Mouse (Mus musculus) liver, postnatal 0 days (tissue): ENCODE data around the gene F930015N05Rik. TPM values are rescaled to one million over a fixed set of nuclear protein-coding genes. Genes with fewer than 3 reads are reported as not detected.
A peak's percentile ranks its signal among the peaks of the same experiment; 100 is the strongest.

Experiments
- ATAC-seq: fragments of 200-750 bp; cut with Nextera tagmentation; 2 replicates; pipeline ENCODE4 v1.8.0; 2017; ENCODE audit warnings: mild to moderate bottlenecking, moderate library complexity
- DNase-seq: peaks from one replicate; pipeline ENCODE4 v3.0.0-alpha.2; 2016
- H3K27ac ChIP-seq: fragments of 300-500 bp; sonication (generic); 2 replicates; pipeline ENCODE4 v1.5.1; 2014; ENCODE audit warnings: antibody characterized with exemption, moderate library complexity, mild to moderate bottlenecking, low read depth
- H3K27me3 ChIP-seq: fragments of 300-500 bp; sonication (generic); 2 replicates; pipeline ENCODE4 v1.6.1; 2014; ENCODE audit warnings: low read length, control low read depth, mixed read lengths; ENCODE audit not compliant: insufficient read depth
- H3K36me3 ChIP-seq: fragments of 300-500 bp; sonication (generic); replicated peaks from 2 replicates; pipeline ENCODE4 v1.6.1; 2014; ENCODE audit warnings: mild to moderate bottlenecking, control low read depth, low read length, moderate library complexity, mixed read lengths; ENCODE audit not compliant: insufficient read depth
- H3K4me1 ChIP-seq: fragments of 300-500 bp; sonication (generic); 2 replicates; pipeline ENCODE4 v1.6.1; 2014; ENCODE audit warnings: antibody characterized with exemption, mild to moderate bottlenecking, control low read depth; ENCODE audit not compliant: insufficient read depth
- H3K4me2 ChIP-seq: fragments of 300-500 bp; sonication (generic); 2 replicates; pipeline ENCODE4 v1.6.1; 2014; ENCODE audit warnings: low read depth, mild to moderate bottlenecking, low read length, moderate library complexity, mixed read lengths
- H3K4me3 ChIP-seq: fragments of 300-500 bp; sonication (generic); 2 replicates; pipeline ENCODE4 v1.5.1; 2014; ENCODE audit warnings: low read depth, low read length
- H3K9ac ChIP-seq: fragments of 300-500 bp; sonication (generic); replicated peaks from 2 replicates; pipeline ENCODE4 v1.6.1; 2014; ENCODE audit warnings: mild to moderate bottlenecking, moderate library complexity
- H3K9me3 ChIP-seq: fragments of 300-500 bp; sonication (generic); 2 replicates; pipeline ENCODE4 v1.6.1; 2016; ENCODE audit warnings: mild to moderate bottlenecking, control low read depth, low read length, mixed read lengths
- CTCF ChIP-seq: sonication (generic); IDR thresholded peaks from 2 replicates; pipeline ENCODE4 v1.5.1; 2016; ENCODE audit warnings: antibody characterized with exemption, low read depth
- EP300 ChIP-seq: IDR thresholded peaks from 2 replicates; pipeline ENCODE4 v1.6.1; 2016; ENCODE audit warnings: antibody characterized with exemption, low read depth, mild to moderate bottlenecking
- WGBS: fragments of 180-500 bp; shearing (Covaris S2); extraction: QIAGEN DNeasy Blood & Tissue Kit; methylation state at CpG from one replicate; pipeline ENCODE4 v1.1.7; 2014; ENCODE audit not compliant: insufficient replicate concordance; 5-methylcytosine and 5-hydroxymethylcytosine counted together
- polyA plus RNA-seq: library from polyadenylated mRNA; unstranded; fragments of >200 nt; fragmentation: Nextera tagmentation; extraction: Ambion mirVana; gene quantifications from 2 replicates; pipeline ENCODE4 v1.2.1, GENCODE M21; 2015

Gene F930015N05Rik
- polyA plus RNA-seq, 1 experiment from 2014 or later = 0.08 TPM

GRCm38 (mm10) chr11:64445227-64445626 is 8.8 kb upstream of the F930015N05Rik start:
- H3K4me1 ChIP-seq = no peaks in the 10 kb centered on the region
- H3K4me2 ChIP-seq = no peak overlapping the region
- TF ChIP-seq EP300 (no peak), CTCF (no peak)
- no peak for ATAC-seq
- 46% methylated on average over 1 of the region's 1 CpGs for WGBS
- no peaks in the 10 kb centered on the region for H3K27me3 ChIP-seq
- DNase-seq = no peak
- H3K4me3 ChIP-seq = no peak overlapping the region
- H3K9me3 ChIP-seq = no peaks in the 10 kb centered on the region
- H3K36me3 ChIP-seq = no peaks in the 10 kb centered on the region
- no peak overlapping the region for H3K27ac ChIP-seq
- no peak overlapping the region for H3K9ac ChIP-seq

- H3K27ac ChIP-seq = no peak overlapping the region
- H3K4me1 ChIP-seq = no peaks in the 10 kb centered on the region
- no peak for ATAC-seq
- no peaks in the 10 kb centered on the region for H3K9me3 ChIP-seq
- no peak overlapping the region for H3K4me2 ChIP-seq
- WGBS = 33% methylated on average over 3 of the region's 3 CpGs
- H3K36me3 ChIP-seq = no peaks in the 10 kb centered on the region
- no peak overlapping the region for H3K4me3 ChIP-seq
- no peak for DNase-seq
- no peak overlapping the region for H3K9ac ChIP-seq
- TF ChIP-seq EP300 (no peak), CTCF (no peak)
- peaks cover 3% of the 10 kb centered on the region; the same call in 1 of the 2 replicates for H3K27me3 ChIP-seq
Observed at GRCm38 (mm10) chr11:64442701-64443100, 6.2 kb upstream of the F930015N05Rik start.

- Histone ChIP-seq H3K4me2 (no peak overlapping the region), H3K27me3 (peaks cover 4% of the 10 kb centered on the region; the same call in 1 of the 2 replicates), H3K9ac (no peak overlapping the region), H3K9me3 (no peaks in the 10 kb centered on the region), H3K36me3 (no peaks in the 10 kb centered on the region), H3K4me3 (no peak overlapping the region), H3K4me1 (no peaks in the 10 kb centered on the region), H3K27ac (no peak overlapping the region)
- DNase-seq (no peak), ATAC-seq (no peak)
- TF ChIP-seq CTCF (peak; percentile 67), EP300 (no peak)
- WGBS = 43% methylated on average over 8 of the region's 8 CpGs
Observed at GRCm38 (mm10) chr11:64442119-64442518, 5.7 kb upstream of the F930015N05Rik start.

- Histone ChIP-seq H3K9me3 (no peaks in the 10 kb centered on the region), H3K4me2 (no peak overlapping the region), H3K4me1 (peaks cover 13% of the 10 kb centered on the region), H3K9ac (no peak overlapping the region), H3K27ac (no peak overlapping the region), H3K36me3 (no peaks in the 10 kb centered on the region), H3K4me3 (no peak overlapping the region), H3K27me3 (peaks cover 28% of the 10 kb centered on the region)
- whole genome bisulfite sequencing = 27% methylated on average over 3 of the region's 3 CpGs
- DNase-seq = no peak
- no peak for ATAC-seq
- TF ChIP-seq EP300 = no peak
- peak; percentile 34 for TF ChIP-seq CTCF
Observed at GRCm38 (mm10) chr11:64438909-64439308, 2.5 kb upstream of the F930015N05Rik start.

DNA sequence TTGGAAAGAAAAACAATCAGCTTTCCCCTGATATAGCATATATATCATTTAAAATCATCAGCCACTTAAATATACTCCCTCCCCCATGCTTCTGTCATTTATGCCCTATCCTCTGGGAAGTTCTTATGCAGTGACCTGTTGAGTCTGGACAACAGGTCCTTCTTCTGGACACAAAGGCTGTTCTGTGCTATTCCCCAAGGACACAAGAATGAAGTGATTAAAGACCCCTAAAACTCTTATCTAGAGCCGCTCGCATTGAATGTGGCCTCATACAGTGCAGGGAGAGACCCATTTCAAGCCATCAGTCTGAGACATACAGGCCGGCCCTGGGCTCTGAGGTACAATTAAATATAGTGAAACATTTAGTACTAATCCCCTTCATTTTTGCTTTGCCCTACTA is 1.3 kb upstream of the F930015N05Rik start:
- 78% methylated on average over 3 of the region's 3 CpGs for WGBS
- Histone ChIP-seq H3K4me2 (no peak overlapping the region), H3K4me3 (no peak overlapping the region), H3K36me3 (no peaks in the 10 kb centered on the region), H3K4me1 (peaks cover 13% of the 10 kb centered on the region), H3K9ac (no peak overlapping the region), H3K27me3 (peaks cover 28% of the 10 kb centered on the region), H3K27ac (no peak overlapping the region), H3K9me3 (no peaks in the 10 kb centered on the region)
- ATAC-seq = no peak
- no peak for TF ChIP-seq EP300
- no peak for TF ChIP-seq CTCF
- no peak for DNase-seq

DNA sequence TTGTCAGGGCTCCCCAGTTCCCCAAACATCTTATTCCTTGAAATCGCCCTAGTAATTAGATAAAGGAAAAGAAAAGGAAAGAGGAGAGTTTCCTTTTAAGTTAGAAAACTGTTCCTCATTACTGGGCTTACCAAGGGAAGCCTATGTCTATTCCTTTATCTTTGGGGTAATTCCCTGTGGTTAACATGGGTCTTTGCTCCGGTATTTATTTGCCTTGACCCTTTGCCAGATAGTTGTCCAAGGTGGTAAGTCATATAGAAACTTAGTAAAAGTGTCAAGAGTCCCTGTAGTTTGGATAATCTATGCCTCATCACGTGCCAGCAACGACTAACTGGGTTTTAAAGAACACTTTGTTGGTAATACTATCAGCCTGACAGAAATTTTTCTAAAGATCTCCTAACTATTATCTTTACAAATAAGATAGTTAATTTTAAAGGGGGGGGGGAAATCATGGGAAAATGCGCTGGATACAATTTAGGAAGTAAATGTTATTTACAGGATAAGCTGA is 392 bp upstream of the F930015N05Rik start:
- Histone ChIP-seq H3K9me3 (no peaks in the 10 kb centered on the region), H3K36me3 (no peaks in the 10 kb centered on the region), H3K9ac (peak overlapping the region; percentile 57; the same call in 1 of the 2 replicates), H3K27ac (no peak overlapping the region), H3K4me1 (peaks cover 13% of the 10 kb centered on the region), H3K4me3 (peak overlapping the region; percentile 46), H3K4me2 (peak overlapping the region; percentile 80), H3K27me3 (peaks cover 29% of the 10 kb centered on the region)
- 26% methylated on average over 5 of the region's 5 CpGs for WGBS
- TF ChIP-seq EP300 (no peak), CTCF (no peak)
- ATAC-seq (no peak), DNase-seq (no peak)
